Mouse (Mus musculus) embryonic facial prominence, embryonic 13.5 days (tissue): ENCODE measurements around the gene Polg2. TPM values are rescaled to one million over a fixed set of nuclear protein-coding genes. Genes with fewer than 3 reads are reported as not detected.

Experiments
- ATAC-seq: fragments of 200-750 bp; cut with Nextera tagmentation; 2 replicates; pipeline ENCODE4 v1.8.0; 2017; ENCODE audit warnings: low read depth; ENCODE audit not compliant: insufficient number of reproducible peaks, insufficient read depth, low FRiP score, low TSS enrichment
- H3K27ac ChIP-seq: fragments of 300-500 bp; sonication (generic); 2 replicates; pipeline ENCODE4 v1.5.1; 2015; ENCODE audit warnings: moderate library complexity, mild to moderate bottlenecking, inconsistent platforms
- H3K27me3 ChIP-seq: fragments of 300-500 bp; sonication (generic); 2 replicates; pipeline ENCODE4 v1.6.1; 2015; ENCODE audit warnings: mild to moderate bottlenecking, inconsistent platforms
- H3K36me3 ChIP-seq: fragments of 300-500 bp; sonication (generic); 2 replicates; pipeline ENCODE4 v1.6.1; 2015; ENCODE audit warnings: mild to moderate bottlenecking, inconsistent platforms
- H3K4me1 ChIP-seq: fragments of 300-500 bp; sonication (generic); 2 replicates; pipeline ENCODE4 v1.6.1; 2015; ENCODE audit warnings: inconsistent platforms
- H3K4me2 ChIP-seq: fragments of 300-500 bp; sonication (generic); 2 replicates; pipeline ENCODE4 v1.6.1; 2015; ENCODE audit warnings: moderate library complexity, mild to moderate bottlenecking, inconsistent platforms
- H3K4me3 ChIP-seq: fragments of 300-500 bp; sonication (generic); 2 replicates; pipeline ENCODE4 v1.5.1; 2015; ENCODE audit warnings: mild to moderate bottlenecking, inconsistent platforms
- H3K9ac ChIP-seq: fragments of 300-500 bp; sonication (generic); 2 replicates; pipeline ENCODE4 v1.6.1; 2015; ENCODE audit warnings: mild to moderate bottlenecking, inconsistent platforms
- H3K9me3 ChIP-seq: fragments of 300-500 bp; sonication (generic); 2 replicates; pipeline ENCODE4 v1.6.1; 2016; ENCODE audit warnings: inconsistent platforms
- WGBS: fragments of 180-500 bp; shearing (Covaris S2); methylation state at CpG from one replicate; pipeline ENCODE4 v1.1.7; 2015; ENCODE audit warnings: mixed read lengths; 5-methylcytosine and 5-hydroxymethylcytosine counted together
- polyA plus RNA-seq: library from polyadenylated mRNA; unstranded; fragments of >200 nt; fragmentation: Nextera tagmentation; extraction: Ambion mirVana; gene quantifications from 2 replicates; pipeline ENCODE4 v1.2.1, GENCODE M21; 2015

Gene Polg2
- polyA plus RNA-seq: 14.1 and 14.7 TPM in 2 replicates

DNA sequence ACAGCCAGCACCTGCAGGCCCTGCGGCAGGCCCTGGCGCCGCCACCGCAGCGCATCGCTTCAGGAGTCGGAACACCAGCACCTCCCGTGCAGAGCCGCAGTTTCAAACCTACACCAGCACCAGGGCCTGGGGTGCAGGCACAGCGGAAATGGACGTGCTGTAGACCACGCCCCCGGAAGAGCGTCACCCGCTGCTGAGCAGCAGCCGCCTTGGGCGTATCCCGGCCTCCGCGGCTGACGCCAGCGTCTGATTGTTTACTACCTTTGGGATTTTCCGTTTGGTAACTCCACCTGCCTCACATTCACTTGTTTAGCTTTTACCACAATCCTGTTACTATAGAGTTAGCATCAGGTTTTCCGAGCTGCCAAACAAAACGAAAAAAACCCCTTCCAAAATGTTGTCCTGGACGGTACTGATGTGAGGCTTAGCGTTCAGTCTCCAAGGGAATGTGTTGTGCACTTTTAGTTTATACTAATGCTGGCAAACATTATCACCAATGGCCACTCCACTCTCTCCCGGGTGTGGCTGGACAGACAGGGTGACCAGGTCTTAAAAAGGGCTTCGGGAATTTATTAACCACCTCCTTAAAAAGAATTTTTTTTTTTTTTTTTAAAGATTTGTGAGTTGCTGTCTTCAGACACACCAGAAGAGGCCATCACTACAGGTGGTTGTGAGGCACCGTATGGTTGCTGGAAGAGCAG is at the start of gene Polg2:
Gene Polg2 (minus strand): TSS at position 150 of the 701 bp plus-strand sequence.
- Histone ChIP-seq H3K36me3 (peaks cover 60% of the 10 kb centered on the region), H3K4me1 (peaks cover 12% of the 10 kb centered on the region), H3K4me3 (peak within 1 kb of the TSS; percentile 73), H3K9me3 (no peaks in the 10 kb centered on the region), H3K4me2 (peak within 1 kb of the TSS; percentile 65), H3K27me3 (no peaks in the 10 kb centered on the region), H3K9ac (peak within 1 kb of the TSS; percentile 89), H3K27ac (peak within 1 kb of the TSS; percentile 99)
- ATAC-seq: peak; percentile 97
- 3% methylated on average over 30 of the region's 30 CpGs for WGBS

DNA sequence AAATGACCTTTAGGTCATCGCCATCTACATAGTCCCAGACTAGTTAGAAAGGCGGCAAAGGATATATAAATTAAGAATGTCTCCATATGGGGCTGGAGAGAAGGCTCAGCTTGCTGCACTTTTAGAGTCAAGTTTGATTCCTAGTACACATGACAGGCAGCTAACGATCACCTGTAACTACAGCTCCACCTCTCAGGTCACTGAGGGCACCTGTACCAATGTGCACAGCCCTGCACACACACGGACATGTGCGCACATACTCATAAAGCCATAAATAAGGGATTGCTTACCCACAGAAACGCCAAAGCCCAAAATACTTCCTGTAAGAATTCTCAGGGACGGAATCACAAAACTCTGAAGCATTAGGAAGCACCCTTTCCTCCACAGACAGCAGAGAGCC is 48.7 kb upstream of the Polg2 start:
- WGBS: 89% methylated on average over 7 of the region's 7 CpGs
- ATAC-seq: no peak

DNA sequence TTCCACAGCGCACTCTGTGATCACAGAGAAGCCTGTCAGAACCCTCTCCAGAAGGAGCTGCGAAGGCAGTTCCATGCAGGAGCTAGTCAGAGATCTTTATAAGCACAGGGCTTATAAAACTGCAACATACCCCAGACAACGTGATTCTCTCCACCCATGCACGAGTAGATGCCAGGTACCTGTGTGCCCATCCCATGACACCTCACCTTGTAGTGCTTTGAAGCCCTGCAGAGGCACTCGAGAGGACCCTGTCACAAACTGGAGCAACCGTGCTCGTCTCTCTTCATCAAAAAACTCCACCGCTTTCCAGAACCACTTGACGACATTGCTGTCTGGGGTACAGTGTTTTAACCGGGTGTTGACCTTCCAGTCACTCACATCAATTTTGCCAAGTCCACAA is 45.1 kb upstream of the Polg2 start:
- Histone ChIP-seq H3K4me3 (no peak overlapping the region), H3K27ac (no peak overlapping the region), H3K9ac (no peak overlapping the region), H3K36me3 (peaks cover 76% of the 10 kb centered on the region), H3K4me2 (no peak overlapping the region), H3K9me3 (no peaks in the 10 kb centered on the region), H3K4me1 (peaks cover 11% of the 10 kb centered on the region), H3K27me3 (no peaks in the 10 kb centered on the region)
- no peak for ATAC-seq
- WGBS: 95% methylated on average over 10 of the region's 10 CpGs

More for the DNA sequence above, 48.7 kb upstream of the Polg2 start:
- H3K27me3 ChIP-seq: no peaks in the 10 kb centered on the region
- no peak overlapping the region for H3K4me3 ChIP-seq
- peaks cover 79% of the 10 kb centered on the region for H3K36me3 ChIP-seq
- no peaks in the 10 kb centered on the region for H3K9me3 ChIP-seq
- no peaks in the 10 kb centered on the region for H3K4me1 ChIP-seq
- no peak overlapping the region for H3K9ac ChIP-seq
- no peak overlapping the region for H3K27ac ChIP-seq
- no peak overlapping the region for H3K4me2 ChIP-seq

DNA sequence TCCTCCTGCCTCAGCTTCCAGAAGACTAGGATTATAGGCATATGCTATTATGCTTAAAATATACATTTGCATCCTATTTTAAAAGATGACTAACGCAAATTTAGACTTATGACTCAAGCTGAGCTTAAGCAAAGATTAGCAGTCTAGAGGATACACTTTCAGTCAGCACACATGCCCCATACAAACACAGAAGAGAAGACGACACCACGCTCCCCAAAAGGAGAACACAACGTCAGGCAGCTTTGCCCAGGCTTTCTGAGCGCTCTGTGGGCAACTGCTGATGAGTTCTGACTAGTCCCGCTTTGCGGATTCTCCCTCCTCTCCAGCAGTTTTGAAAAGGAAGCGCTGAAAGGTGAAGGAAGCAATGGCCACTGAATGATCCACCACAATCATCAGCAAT is 44.4 kb upstream of the Polg2 start:
- H3K4me3 ChIP-seq: no peak overlapping the region
- no peak overlapping the region for H3K27ac ChIP-seq
- no peak overlapping the region for H3K4me2 ChIP-seq
- H3K27me3 ChIP-seq: no peaks in the 10 kb centered on the region
- 92% methylated on average over 8 of the region's 8 CpGs for WGBS
- no peak for ATAC-seq
- H3K9ac ChIP-seq: no peak overlapping the region
- H3K4me1 ChIP-seq: peaks cover 11% of the 10 kb centered on the region
- peaks cover 80% of the 10 kb centered on the region for H3K36me3 ChIP-seq
- no peaks in the 10 kb centered on the region for H3K9me3 ChIP-seq

DNA sequence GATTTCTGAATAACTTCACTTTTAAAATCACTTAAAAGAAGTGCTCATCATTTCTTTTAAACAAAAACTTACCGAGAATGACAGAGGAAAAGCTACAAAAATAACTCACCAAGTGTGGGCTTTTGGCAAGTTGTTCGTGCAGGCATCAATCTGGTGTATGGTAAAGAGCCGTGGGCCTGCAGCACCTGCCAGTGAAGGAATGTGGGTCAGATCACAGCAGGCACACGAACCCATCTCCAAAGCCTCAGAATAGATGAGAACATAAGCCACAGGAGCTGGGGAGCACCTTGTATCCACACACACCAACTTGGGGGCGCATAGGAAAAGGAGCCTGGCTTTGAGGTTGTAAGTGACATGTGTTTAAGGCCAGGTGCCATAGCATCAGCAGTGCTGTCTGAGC is 43.6 kb upstream of the Polg2 start:
- Histone ChIP-seq H3K4me3 (no peak overlapping the region), H3K27me3 (no peaks in the 10 kb centered on the region), H3K9ac (no peak overlapping the region), H3K27ac (no peak overlapping the region), H3K36me3 (peaks cover 79% of the 10 kb centered on the region), H3K9me3 (no peaks in the 10 kb centered on the region), H3K4me2 (no peak overlapping the region), H3K4me1 (peaks cover 17% of the 10 kb centered on the region)
- no peak for ATAC-seq
- WGBS: 89% methylated on average over 5 of the region's 5 CpGs

DNA sequence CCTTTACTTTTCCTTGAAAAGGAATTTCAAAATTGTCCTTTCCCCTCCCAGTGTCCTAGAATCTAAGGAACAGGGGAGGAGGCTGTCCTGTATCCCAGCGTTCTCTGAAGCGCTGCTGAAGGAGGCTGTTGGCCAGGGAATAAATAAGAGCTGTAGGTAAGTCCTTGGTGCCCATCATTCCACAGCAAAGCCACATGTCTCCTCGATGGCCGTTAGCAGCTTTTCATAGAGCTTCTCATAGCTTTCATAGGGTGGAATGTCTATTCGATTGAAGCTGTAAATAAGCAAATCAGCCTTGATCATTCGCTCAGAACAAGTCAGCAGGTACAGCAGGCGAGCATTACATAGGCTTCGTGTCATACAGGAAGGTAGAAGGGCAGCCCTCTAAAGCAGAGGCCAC is 43.2 kb upstream of the Polg2 start:
- H3K9me3 ChIP-seq: no peaks in the 10 kb centered on the region
- no peaks in the 10 kb centered on the region for H3K27me3 ChIP-seq
- no peak overlapping the region for H3K27ac ChIP-seq
- H3K4me3 ChIP-seq: no peak overlapping the region
- ATAC-seq: no peak
- H3K36me3 ChIP-seq: peaks cover 78% of the 10 kb centered on the region
- peaks cover 17% of the 10 kb centered on the region for H3K4me1 ChIP-seq
- H3K4me2 ChIP-seq: no peak overlapping the region
- H3K9ac ChIP-seq: no peak overlapping the region
- 90% methylated on average over 8 of the region's 8 CpGs for WGBS

DNA sequence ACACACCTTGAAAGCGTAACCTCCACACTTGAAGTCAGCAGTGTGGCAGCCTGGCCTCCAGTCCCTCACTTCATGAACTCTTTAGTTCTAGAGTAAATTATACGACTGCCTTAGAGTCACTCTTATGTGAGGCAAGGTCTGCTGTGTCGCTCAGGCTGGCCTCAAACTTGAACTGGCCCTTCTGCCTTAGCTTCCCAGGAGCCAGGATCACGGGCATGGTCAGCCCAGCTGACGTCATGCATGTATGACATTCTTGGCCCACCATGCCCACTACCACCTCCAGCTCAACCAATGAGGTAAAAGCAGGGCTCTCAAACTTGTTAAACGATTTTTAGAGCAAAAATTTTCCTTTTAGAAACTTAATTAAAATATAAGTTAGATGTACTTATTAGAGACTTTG is 42.1 kb upstream of the Polg2 start:
- no peak overlapping the region for H3K9ac ChIP-seq
- H3K27me3 ChIP-seq: no peaks in the 10 kb centered on the region
- no peak overlapping the region; the same call in 1 of the 2 replicates for H3K27ac ChIP-seq
- H3K9me3 ChIP-seq: no peaks in the 10 kb centered on the region
- 87% methylated on average over 6 of the region's 6 CpGs for WGBS
- no peak for ATAC-seq
- peaks cover 17% of the 10 kb centered on the region for H3K4me1 ChIP-seq
- no peak overlapping the region for H3K4me3 ChIP-seq
- peaks cover 82% of the 10 kb centered on the region for H3K36me3 ChIP-seq
- H3K4me2 ChIP-seq: no peak overlapping the region

DNA sequence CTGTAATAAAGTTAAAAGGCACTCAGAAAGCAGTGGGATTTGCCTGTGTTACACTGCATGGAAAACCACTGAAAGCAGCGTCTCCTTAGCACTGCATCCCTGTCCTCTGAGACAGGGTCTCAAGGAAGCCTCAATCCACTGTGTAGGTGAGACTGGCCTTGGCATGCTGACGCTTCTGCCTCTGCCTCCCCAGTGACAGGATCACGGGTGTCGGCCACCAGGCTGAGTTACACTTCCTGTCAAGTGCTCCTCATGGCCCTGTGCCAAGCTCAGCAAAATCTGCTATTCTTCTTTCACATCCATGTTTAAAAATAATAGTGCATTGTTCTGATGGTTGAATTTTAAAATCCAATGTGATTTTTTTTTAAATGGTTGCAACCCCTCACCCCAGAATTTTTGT is 41.6 kb upstream of the Polg2 start:
- Histone ChIP-seq H3K4me3 (no peak overlapping the region), H3K9me3 (no peaks in the 10 kb centered on the region), H3K4me1 (peaks cover 17% of the 10 kb centered on the region), H3K9ac (no peak overlapping the region), H3K4me2 (no peak overlapping the region), H3K27me3 (no peaks in the 10 kb centered on the region), H3K36me3 (peaks cover 82% of the 10 kb centered on the region), H3K27ac (peak overlapping the region; percentile 33; the same call in 1 of the 2 replicates)
- WGBS: 48% methylated on average over 4 of the region's 4 CpGs
- no peak for ATAC-seq

DNA sequence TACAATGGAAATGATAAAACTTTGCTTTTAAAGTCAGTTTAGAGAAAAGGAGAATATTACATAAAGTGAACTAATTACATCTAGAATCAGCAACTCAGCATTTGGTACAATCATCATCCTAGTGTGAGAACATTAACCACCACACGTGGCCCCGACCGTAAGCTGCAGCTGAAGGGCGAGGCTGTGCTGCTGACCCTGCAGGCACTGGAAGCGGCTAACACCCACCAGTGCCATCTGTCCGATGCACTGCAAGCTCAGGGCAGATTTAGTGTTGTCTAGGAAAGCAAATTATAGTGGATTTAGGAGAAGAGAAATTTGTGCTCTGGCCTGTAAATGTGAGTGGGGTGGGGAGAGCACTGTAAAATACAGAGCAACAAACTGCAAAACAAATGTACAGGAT is 40.9 kb upstream of the Polg2 start:
- ATAC-seq: no peak
- H3K4me1 ChIP-seq: peaks cover 17% of the 10 kb centered on the region
- no peak overlapping the region for H3K9ac ChIP-seq
- 0 out of 2 replicates have a peak overlapping the region, but pooled peaks have one; percentile 33 for H3K27ac ChIP-seq
- no peaks in the 10 kb centered on the region for H3K9me3 ChIP-seq
- no peak overlapping the region for H3K4me3 ChIP-seq
- WGBS: 67% methylated on average over 6 of the region's 6 CpGs
- H3K27me3 ChIP-seq: no peaks in the 10 kb centered on the region
- peaks cover 84% of the 10 kb centered on the region for H3K36me3 ChIP-seq
- H3K4me2 ChIP-seq: no peak overlapping the region

DNA sequence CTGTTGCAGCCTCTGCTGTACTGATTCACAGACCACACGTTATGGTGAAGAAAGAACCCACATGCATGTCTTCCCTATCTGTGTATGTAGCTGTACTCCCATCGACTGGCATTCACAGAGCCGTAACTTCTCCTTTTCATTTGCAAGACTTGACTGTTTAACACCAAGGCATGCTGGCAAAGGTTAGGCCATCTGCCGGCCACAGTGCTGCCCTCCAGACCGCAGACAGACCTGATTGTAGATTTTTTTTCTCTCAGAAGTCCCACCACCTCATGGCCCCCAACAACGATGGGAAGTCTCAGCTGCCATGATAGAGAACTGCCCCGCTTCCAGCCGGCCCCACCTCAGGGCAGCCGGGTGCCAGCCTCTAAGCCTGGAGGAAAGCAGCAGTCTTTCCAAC is 40.3 kb upstream of the Polg2 start:
- peaks cover 23% of the 10 kb centered on the region for H3K4me1 ChIP-seq
- ATAC-seq: no peak
- no peak overlapping the region for H3K4me2 ChIP-seq
- H3K9me3 ChIP-seq: no peaks in the 10 kb centered on the region
- no peaks in the 10 kb centered on the region for H3K27me3 ChIP-seq
- H3K4me3 ChIP-seq: no peak overlapping the region
- WGBS: 85% methylated on average over 9 of the region's 9 CpGs
- peak overlapping the region; percentile 4; the same call in 1 of the 2 replicates for H3K27ac ChIP-seq
- H3K36me3 ChIP-seq: peaks cover 84% of the 10 kb centered on the region
- H3K9ac ChIP-seq: no peak overlapping the region

DNA sequence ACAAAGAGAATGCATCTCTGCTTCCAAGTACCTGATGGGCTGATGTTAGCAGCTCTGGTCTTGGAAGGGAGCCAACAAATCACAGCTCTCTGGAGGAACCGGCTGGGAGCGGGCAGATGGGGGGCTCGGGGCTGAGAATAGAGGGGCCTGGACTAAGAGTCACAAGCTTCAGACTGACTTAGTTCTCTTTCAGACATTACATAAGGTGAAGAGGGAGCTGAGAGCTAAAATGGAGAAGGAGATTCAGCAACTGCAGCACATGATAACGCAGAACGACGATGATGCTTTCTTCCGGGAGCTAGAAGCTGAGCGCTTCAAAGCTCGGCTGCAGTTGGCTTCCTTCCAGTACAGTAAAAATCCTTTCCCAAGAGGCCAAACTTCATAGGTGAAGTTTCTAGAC is 39.0 kb upstream of the Polg2 start:
- whole genome bisulfite sequencing: 51% methylated on average over 9 of the region's 9 CpGs
- Histone ChIP-seq H3K4me1 (peaks cover 24% of the 10 kb centered on the region), H3K36me3 (peaks cover 87% of the 10 kb centered on the region), H3K9ac (0 out of 2 replicates have a peak overlapping the region, but pooled peaks have one; percentile 36), H3K9me3 (no peaks in the 10 kb centered on the region), H3K4me2 (no peak overlapping the region), H3K4me3 (no peak overlapping the region), H3K27me3 (no peaks in the 10 kb centered on the region), H3K27ac (peak overlapping the region; percentile 34)
- no peak for ATAC-seq

DNA sequence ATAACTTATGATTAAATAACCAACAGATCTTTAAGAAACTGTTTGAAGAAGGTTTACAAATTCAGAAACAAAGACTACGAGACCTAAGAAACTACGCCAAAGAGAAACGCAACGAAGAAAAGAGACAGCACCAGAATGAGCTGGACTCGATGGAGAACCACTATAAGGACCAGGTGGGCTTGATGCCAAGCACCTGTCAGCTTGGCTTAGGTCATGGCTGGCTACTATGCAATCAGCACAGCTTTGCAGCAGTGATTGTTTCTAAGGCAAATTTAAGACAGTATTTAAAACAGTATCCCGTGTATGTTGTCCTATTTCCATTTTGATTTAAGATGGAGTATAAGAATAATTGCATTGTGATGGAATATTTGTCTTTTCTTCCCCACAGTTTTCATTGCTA is 38.5 kb upstream of the Polg2 start:
- 80% methylated on average over 6 of the region's 6 CpGs for WGBS
- Histone ChIP-seq H3K4me1 (peaks cover 24% of the 10 kb centered on the region), H3K4me2 (no peak overlapping the region), H3K9ac (no peak overlapping the region), H3K36me3 (peaks cover 87% of the 10 kb centered on the region), H3K27ac (no peak overlapping the region; the same call in 1 of the 2 replicates), H3K27me3 (no peaks in the 10 kb centered on the region), H3K4me3 (no peak overlapping the region), H3K9me3 (no peaks in the 10 kb centered on the region)
- no peak for ATAC-seq
